Mouse (Mus musculus): ENCODE data around the gene Gm20388.

The Gm20388 gene

GRCm38 (mm10) chr8:122955997-122956396, 3045.4 kb downstream of the Gm20388 start:
- no peak for DNase-seq (ENCODE audit: low read depth, low spot score)

GRCm38 (mm10) chr8:122960323-122960722, 3049.7 kb downstream of the Gm20388 start:
- DNase-seq (ENCODE audit: low read depth, low spot score), result no peak

DNA sequence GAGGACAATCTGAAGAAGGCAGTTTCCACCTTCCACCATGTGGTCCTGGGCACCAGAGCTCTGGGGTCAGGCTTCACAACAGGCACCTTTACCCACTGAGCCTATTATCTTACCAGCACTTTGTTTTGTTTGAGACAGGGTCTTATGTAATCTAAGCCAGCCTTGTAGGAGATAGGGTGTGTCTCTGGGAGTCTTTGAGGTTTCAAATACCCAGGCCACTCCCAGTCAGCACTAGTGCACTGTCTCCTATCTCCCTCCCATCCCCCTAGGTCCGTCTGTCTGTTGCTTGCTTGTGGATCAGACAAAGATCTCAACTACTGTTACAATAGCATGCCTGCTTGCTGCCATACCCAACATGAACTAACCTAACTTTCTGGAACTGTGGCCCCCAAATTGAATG, 3050.3 kb downstream of the Gm20388 start:
- no peak for DNase-seq (ENCODE audit: low read depth, low spot score)

DNA sequence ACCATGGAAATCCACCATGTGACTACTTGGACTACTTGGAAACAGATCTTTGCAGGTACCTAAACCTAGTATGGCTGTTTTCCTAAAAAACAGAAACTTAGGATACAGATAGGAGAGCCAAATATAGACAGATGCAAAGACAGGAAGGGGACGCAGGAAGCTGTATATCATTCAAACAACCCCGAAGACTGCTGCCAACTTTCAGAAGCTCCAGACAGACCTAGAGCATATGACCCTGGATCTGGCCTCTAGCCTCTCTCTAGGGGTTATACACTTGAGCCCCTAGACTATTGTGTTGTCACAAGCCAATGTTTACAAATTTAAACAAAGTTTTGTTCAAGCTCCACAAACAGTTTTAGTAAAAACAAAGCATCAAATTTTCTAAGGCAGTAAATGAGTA, 3050.8 kb downstream of the Gm20388 start:
- no peak for DNase-seq (ENCODE audit: low read depth, low spot score)

DNA sequence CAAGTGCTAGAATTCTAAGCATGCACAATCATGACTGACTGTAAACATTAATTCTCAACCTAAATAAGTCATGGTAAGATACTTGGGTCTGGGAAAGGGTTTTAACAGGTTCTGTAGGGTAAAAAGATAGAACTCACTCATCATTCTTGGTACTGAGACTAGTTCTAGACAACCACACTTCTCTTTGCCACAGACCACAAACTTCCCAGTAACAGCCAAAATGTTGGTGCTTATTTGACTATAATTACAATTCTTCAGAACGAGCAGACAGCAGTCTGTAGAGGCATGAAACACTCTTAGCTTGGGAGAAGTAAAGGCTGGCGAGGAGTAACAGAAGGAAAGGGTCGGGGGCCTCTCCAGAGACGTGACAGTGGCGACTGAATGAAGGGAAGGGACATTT, 3051.4 kb downstream of the Gm20388 start:
- DNase-seq (ENCODE audit: low read depth, low spot score), result no peak

- DNase-seq (ENCODE audit: low read depth, low spot score), result no peak
These were observed 3056.0 kb downstream of the Gm20388 start for GRCm38 (mm10) chr8:122966638-122967037.

- DNase-seq (ENCODE audit: low read depth, low spot score), result no peak
These were observed 3057.5 kb downstream of the Gm20388 start for GRCm38 (mm10) chr8:122968145-122968544.

GRCm38 (mm10) chr8:122969964-122970620, 3059.5 kb downstream of the Gm20388 start:
- DNase-seq (ENCODE audit: low read depth, low spot score), result no peak

GRCm38 (mm10) chr8:122976046-122976445, 3065.4 kb downstream of the Gm20388 start:
- DNase-seq (ENCODE audit: low read depth, low spot score), result no peak

DNA sequence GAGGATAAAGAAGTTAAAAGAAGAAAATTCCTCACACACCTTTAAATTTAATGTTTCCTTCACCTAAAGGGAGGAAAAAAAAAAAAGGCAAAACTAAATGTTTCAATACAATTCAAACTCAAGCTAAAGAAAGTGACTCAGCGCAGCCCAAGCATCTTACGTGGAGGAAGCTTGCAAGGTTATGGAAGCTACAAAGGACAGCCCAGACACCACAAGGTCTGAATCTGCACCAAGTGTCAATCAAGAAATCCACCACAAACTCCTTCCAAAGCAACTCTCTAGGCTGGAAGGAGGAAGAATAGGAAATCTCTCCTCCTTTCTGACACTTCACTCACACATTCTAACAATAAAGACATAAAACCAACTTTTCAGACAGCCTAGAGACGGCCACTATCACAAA, 3068.8 kb downstream of the Gm20388 start:
- DNase-seq (ENCODE audit: low read depth, low spot score), result no peak

DNA sequence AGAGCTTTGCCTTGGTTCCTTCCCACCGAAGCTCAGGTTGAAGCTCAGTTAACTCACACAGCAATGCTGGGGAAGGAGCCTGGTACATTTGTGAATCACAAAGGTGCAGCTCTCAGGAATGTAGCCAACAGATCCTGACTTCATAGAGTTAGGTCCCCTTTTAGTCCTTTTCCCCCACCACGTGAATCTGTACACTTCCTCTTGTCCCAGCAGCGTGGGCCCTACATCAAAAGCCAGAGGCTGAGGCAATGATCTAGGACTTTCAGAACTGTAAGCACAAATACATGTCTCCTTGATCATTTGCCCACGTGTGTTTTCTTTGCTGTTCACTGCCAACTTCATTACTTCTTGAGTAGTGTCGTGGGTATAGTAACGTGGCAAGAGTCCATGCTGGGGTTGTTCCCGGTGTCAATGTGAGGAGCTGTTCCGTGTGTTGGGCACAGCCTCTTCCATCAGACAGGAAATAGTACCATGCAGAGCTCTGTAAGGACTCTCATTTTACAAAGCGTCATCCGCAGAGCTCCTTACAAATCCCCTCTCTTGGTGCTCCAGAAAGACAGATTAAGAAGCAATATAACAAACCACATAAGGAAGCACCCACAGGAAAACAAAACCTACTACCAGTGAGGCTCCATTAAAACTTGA, 3069.3 kb downstream of the Gm20388 start:
- DNase-seq (ENCODE audit: low read depth, low spot score), result no peak

DNA sequence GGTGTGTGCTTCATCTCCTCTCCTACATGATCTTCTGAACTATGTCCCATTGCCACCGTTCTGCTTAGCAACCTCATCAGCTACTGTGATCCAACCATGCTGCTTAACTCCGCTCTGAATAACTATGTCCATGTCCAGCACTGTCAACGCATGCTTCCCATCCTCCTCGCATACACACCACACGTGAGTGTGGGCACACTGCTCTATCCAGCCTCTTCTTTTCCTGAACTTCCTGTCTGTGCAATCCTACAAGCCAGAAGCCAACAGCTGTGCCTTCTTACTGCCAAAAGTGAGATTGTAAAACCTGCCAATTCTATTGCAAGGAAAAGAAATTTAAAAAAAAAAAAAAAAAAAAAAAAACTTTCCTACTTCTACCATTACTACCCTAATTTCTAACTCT, 3071.0 kb downstream of the Gm20388 start:
- no peak for DNase-seq (ENCODE audit: low read depth, low spot score)

- DNase-seq (ENCODE audit: low read depth, low spot score), result no peak
These were observed 3072.7 kb downstream of the Gm20388 start for GRCm38 (mm10) chr8:122983178-122983942.

GRCm38 (mm10) chr8:122984175-122984574, 3073.5 kb downstream of the Gm20388 start:
- no peak for DNase-seq (ENCODE audit: low read depth, low spot score)

DNA sequence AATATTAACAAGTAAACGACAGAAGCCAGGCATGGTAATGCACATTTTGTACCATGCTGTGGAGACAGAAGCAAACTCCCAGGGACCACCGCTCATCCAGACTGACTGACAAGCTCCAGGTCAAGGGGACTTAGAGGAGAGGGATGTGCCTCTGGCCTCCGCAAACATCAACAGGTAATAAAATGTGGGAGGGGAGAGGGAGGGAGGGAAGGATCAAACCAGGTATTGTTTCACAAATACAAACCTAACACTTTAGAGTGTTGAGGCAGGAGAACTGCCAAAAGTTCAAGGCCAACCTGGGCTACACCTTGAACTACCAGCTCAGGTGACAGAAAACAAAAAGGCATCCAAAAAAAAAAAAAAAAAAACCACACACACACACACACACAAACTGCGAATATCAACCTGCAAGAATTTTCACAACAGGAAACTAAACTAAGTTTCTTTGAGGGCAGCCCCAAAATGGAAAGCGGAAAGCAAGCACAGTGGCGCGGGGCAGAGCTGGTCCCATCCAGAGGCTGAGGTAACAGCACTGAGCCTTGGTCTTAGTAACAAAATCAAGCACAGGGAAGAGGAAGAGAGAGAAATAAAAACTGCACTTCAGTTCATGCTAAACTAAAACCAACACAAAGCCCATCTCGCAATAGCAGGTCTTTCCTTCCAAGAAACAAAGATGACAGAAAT, 3076.0 kb downstream of the Gm20388 start:
- no peak for DNase-seq (ENCODE audit: low read depth, low spot score)

- DNase-seq (ENCODE audit: low read depth, low spot score), result no peak
These were observed 3076.6 kb downstream of the Gm20388 start for GRCm38 (mm10) chr8:122987255-122987654.

DNA sequence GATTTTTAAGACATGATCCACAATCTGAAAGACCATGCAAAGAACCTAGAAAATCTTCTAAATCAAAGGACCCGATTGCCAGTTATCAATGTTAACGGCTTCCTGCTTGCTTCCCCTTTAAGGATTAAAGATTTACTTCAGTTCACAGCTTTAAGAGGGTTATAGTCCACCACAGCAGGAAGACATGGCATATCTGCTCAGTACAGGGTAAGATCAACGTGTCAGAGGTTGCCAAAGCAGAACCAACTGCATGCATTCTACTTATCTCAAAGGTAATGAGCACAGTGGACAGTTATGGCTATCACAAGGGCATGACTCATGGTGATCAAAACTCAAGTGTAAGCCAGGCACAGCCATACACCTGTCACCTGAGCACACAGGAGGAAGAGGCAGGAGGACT, 3078.3 kb downstream of the Gm20388 start:
- DNase-seq (ENCODE audit: low read depth, low spot score), result no peak

- no peak for DNase-seq (ENCODE audit: low read depth, low spot score)
These were observed 3079.3 kb downstream of the Gm20388 start for GRCm38 (mm10) chr8:122989976-122990375.

- DNase-seq (ENCODE audit: low read depth, low spot score), result no peak
These were observed 3080.7 kb downstream of the Gm20388 start for GRCm38 (mm10) chr8:122991368-122991767.

GRCm38 (mm10) chr8:122992296-122992695, 3081.7 kb downstream of the Gm20388 start:
- no peak for DNase-seq (ENCODE audit: low read depth, low spot score)

GRCm38 (mm10) chr8:122993031-122993430, 3082.4 kb downstream of the Gm20388 start:
- DNase-seq (ENCODE audit: low read depth, low spot score), result no peak

GRCm38 (mm10) chr8:122993740-122994139, 3083.1 kb downstream of the Gm20388 start:
- no peak for DNase-seq (ENCODE audit: low read depth, low spot score)

Measured in c-Kit-negative CD71-positive TER-119-positive erythroid progenitor cells, embryonic 14.5 days (primary cell).